Comparison of ENCODE assay signal across 8 mouse cellular contexts in the genomic region with DNA sequence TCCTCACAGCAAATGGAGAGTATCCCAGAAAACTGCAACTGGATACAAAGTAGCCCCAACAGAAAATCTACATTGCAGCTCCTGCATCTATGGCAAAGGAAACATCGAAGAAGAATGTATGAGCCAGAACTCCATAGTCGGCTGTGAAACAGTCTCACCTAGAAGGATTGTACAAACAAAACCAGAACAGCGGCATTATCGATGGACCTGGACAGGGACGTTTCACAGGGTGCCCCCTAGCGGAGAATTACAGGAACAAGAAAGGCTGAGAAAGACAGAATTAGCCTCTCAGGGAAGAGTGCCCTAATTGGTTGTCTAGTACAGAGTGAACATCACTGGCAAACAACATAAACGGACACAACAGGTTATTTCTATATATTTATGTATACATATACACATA. TPM values are rescaled to one million over a fixed set of nuclear protein-coding genes. Genes with fewer than 3 reads are reported as not detected.
DNase-seq lines count a peak whose midpoint lies in the region; ATAC-seq lines count a peak whose summit lies in the region.

No protein-coding gene starts in this region.

- H3K4me3 ChIP-seq in embryonic facial prominence, embryonic 14.5 days (ENCODE audit: low read depth, low read length), result peak overlapping the region; percentile 10; the same call in 1 of the 2 replicates
- peak overlapping the region; percentile 41 for H3K4me3 ChIP-seq in heart, embryonic 16.5 days (ENCODE audit: low read length)
- H3K4me3 ChIP-seq in lung, embryonic 15.5 days, result 0 out of 2 replicates have a peak overlapping the region, but pooled peaks have one; percentile 10

- no peak overlapping the region for H3K9ac ChIP-seq in embryonic facial prominence, embryonic 14.5 days (ENCODE audit: low read depth, low read length)
- no peak overlapping the region for H3K9ac ChIP-seq in heart, embryonic 16.5 days (ENCODE audit: low read length)
- H3K9ac ChIP-seq in lung, embryonic 15.5 days, result no peak overlapping the region

- ATAC-seq in embryonic facial prominence, embryonic 14.5 days (ENCODE audit: low read depth), result peak; percentile 63; the same call in 1 of the 2 replicates
- no peak; the same call in 1 of the 2 replicates for ATAC-seq in heart, embryonic 16.5 days (replicated peaks; ENCODE audit: extremely low read depth, insufficient read depth, low FRiP score)
- no peak for ATAC-seq in lung, embryonic 15.5 days (ENCODE audit: borderline replicate concordance, extremely low read depth, low FRiP score, low TSS enrichment)

- DNase-seq in ES-CJ7 (ENCODE audit: low read depth, low spot score), result peak; percentile 72
- DNase-seq in adrenal gland, postnatal 36 days, result peak; percentile 57 to 82
- DNase-seq in embryonic facial prominence, embryonic 14.5 days (ENCODE audit: low spot score), result peak; percentile 85
- peak; percentile 70 to 77 for DNase-seq in kidney, postnatal 4 days
- peak; percentile 68 for DNase-seq in retina, adult 2 months (ENCODE audit: low read depth, low spot score)
- DNase-seq in ovary, adult 18-20 months (ENCODE audit: low spot score), result no peak

- no peak overlapping the region for H3K27ac ChIP-seq in embryonic facial prominence, embryonic 14.5 days (replicated peaks; ENCODE audit: low read depth, low read length)
- H3K27ac ChIP-seq in heart, embryonic 16.5 days (ENCODE audit: low read length), result no peak overlapping the region
- H3K27ac ChIP-seq in lung, embryonic 15.5 days, result no peak overlapping the region

- peaks cover 3% of the 10 kb centered on the region; the same call in 1 of the 2 replicates for H3K4me1 ChIP-seq in embryonic facial prominence, embryonic 14.5 days (ENCODE audit: control insufficient read depth, insufficient read depth, low read length)
- 0 out of 2 replicates have a peak, but pooled peaks cover 2% of the 10 kb centered on the region for H3K4me1 ChIP-seq in heart, embryonic 16.5 days (ENCODE audit: control insufficient read depth, insufficient read depth, low read length)
- H3K4me1 ChIP-seq in lung, embryonic 15.5 days, result peaks cover 5% of the 10 kb centered on the region; the same call in 1 of the 2 replicates

- 6% methylated on average over 7 of the region's 7 CpGs for WGBS in embryonic facial prominence, embryonic 14.5 days
- 5% methylated on average over 7 of the region's 7 CpGs for WGBS in heart, embryonic 16.5 days
- 2% methylated on average over 7 of the region's 7 CpGs for WGBS in lung, embryonic 15.5 days

- no peaks in the 10 kb centered on the region for H3K36me3 ChIP-seq in embryonic facial prominence, embryonic 14.5 days (ENCODE audit: control insufficient read depth, insufficient read depth, low read length)
- no peaks in the 10 kb centered on the region for H3K36me3 ChIP-seq in heart, embryonic 16.5 days (ENCODE audit: control insufficient read depth, insufficient read depth)
- H3K36me3 ChIP-seq in lung, embryonic 15.5 days, result no peaks in the 10 kb centered on the region

- peak overlapping the region; percentile 47 for H3K4me2 ChIP-seq in embryonic facial prominence, embryonic 14.5 days (ENCODE audit: low read depth, low read length)
- peak overlapping the region; percentile 60 for H3K4me2 ChIP-seq in heart, embryonic 16.5 days (ENCODE audit: low read depth, low read length)
- H3K4me2 ChIP-seq in lung, embryonic 15.5 days, result peak overlapping the region; percentile 49

- no peaks in the 10 kb centered on the region for H3K27me3 ChIP-seq in embryonic facial prominence, embryonic 14.5 days (replicated peaks; ENCODE audit: control insufficient read depth, insufficient read depth, low read length)
- H3K27me3 ChIP-seq in heart, embryonic 16.5 days (ENCODE audit: control insufficient read depth, insufficient read depth, low read length), result no peaks in the 10 kb centered on the region
- no peaks in the 10 kb centered on the region for H3K27me3 ChIP-seq in lung, embryonic 15.5 days

- H3K9me3 ChIP-seq in embryonic facial prominence, embryonic 14.5 days (ENCODE audit: control insufficient read depth, low read length), result no peaks in the 10 kb centered on the region
- H3K9me3 ChIP-seq in heart, embryonic 16.5 days (replicated peaks; ENCODE audit: control insufficient read depth, low read length), result no peaks in the 10 kb centered on the region
- H3K9me3 ChIP-seq in lung, embryonic 15.5 days, result no peaks in the 10 kb centered on the region

RNA-seq across cellular contexts. Expression of a gene that starts 23.9 kb away (rescaled TPM):
- total RNA-seq in adrenal gland, postnatal 36 days (2021), result 10 to 100 TPM; 27.6 to 41.7 TPM
- polyA plus RNA-seq in embryonic facial prominence, embryonic 14.5 days (2014; fragmentation: Nextera tagmentation; extraction: Ambion mirVana), result 46.1 and 56.2 TPM in 2 replicates
- 70.7 and 71.2 TPM in 2 replicates for polyA plus RNA-seq in heart, embryonic 16.5 days (2015; fragmentation: Nextera tagmentation; extraction: Ambion mirVana)
- polyA plus RNA-seq in lung, embryonic 15.5 days (2015; fragmentation: Nextera tagmentation; extraction: Ambion mirVana), result 56.4 and 62.0 TPM in 2 replicates

RNA-seq across cellular contexts. Expression of a gene that starts 32.9 kb away (rescaled TPM):
- 100 to 1,000 TPM; 195 to 216 TPM for total RNA-seq in adrenal gland, postnatal 36 days (2021)
- 141 and 147 TPM in 2 replicates for polyA plus RNA-seq in embryonic facial prominence, embryonic 14.5 days (2014; fragmentation: Nextera tagmentation; extraction: Ambion mirVana)
- polyA plus RNA-seq in heart, embryonic 16.5 days (2015; fragmentation: Nextera tagmentation; extraction: Ambion mirVana), result 178 and 190 TPM in 2 replicates
- 131 and 138 TPM in 2 replicates for polyA plus RNA-seq in lung, embryonic 15.5 days (2015; fragmentation: Nextera tagmentation; extraction: Ambion mirVana)
